Mouse (Mus musculus): ENCODE results near the gene Gm7247.
"Not testable (repeated sequence)": the region's sequence is repeated elsewhere in the genome, so short reads cannot be mapped to it uniquely, and the experiment has no call there.

The Gm7247 gene

DNA sequence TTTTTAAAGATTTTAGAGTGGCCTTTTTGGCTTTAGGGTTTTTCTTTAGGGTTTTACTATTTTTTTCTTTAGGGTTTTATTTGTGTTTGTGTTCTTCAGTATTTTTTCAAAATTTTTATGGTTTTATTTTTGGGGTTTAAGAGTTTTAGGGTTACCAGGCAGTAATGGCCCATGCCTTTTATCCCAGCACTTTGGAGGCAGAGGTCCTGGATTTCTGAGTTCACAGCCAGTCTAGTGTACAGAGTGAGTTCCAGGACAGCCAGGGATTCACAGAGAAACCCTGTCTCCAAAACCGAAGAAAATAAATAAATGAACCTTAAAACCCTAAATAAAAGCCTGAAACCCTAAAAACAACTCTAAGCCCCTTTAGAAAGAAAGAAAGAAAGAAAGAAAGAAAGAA is 124.6 kb downstream of the Gm7247 start:
- in situ Hi-C loops (cut with MboI; ENCODE audit: unreplicated experiment in 2 of 2) = no loop called here

DNA sequence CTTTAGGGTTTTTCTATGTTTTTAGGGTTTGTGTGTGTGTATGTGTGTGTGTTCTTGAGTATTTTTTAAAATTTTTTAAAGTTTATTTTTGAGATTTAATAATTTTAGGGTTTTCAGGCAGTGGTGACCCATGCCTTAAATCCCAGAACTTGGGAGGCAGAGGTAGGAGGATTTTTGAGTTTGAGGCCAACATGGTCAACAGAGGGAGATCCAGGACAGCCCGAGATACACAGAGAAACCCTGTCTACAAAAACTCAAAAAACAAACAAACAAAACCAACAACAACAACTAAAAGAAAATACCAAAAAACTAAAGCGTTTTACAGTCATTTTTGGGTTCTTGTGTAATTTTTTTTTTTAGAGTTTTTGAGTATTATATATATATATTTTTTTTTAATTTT is 134.2 kb downstream of the Gm7247 start:
- in situ Hi-C loops (cut with MboI; ENCODE audit: unreplicated experiment in 2 of 2) = no loop called here

DNA sequence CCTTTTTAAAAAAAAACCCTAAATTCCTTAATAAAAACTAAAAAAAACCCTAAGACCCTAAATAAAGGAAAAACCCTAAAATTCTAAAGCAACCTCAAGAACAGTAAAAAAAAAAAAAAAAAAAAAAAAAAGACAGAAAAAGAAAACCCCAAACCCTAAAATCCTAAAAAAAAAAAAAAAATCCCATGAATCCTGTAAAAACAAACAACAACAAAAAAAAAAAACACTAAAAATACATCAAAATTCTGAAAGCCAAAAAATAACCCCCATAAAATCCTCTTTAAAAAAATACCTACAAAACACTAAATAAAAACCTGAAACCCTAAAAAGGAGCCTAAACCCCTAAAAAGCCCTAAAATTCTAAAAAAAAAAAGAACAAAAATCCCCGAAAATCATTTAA is 135.4 kb downstream of the Gm7247 start:
- in situ Hi-C loops (cut with MboI; ENCODE audit: unreplicated experiment in 2 of 2) = no loop called here

DNA sequence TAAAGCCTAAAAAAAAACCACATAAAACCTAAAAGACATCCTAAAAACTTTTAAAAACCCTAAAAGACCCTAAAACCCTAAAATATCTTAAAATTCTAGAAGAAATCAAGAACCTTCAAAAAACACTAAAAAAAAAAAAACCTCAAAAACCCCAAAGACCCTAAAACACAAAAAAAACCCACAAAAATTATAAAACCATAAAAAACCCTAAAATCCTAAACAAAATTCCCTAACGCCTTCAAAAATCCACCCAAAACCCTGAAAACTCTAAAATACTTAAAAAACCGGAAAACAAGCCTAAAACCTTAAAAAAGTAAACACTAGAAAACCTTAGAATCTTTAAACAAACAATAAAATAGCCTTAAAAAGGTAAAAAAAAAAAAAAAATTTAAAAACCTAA is 136.4 kb downstream of the Gm7247 start:
- in situ Hi-C loops (cut with MboI; ENCODE audit: unreplicated experiment in 2 of 2) = no loop called here

DNA sequence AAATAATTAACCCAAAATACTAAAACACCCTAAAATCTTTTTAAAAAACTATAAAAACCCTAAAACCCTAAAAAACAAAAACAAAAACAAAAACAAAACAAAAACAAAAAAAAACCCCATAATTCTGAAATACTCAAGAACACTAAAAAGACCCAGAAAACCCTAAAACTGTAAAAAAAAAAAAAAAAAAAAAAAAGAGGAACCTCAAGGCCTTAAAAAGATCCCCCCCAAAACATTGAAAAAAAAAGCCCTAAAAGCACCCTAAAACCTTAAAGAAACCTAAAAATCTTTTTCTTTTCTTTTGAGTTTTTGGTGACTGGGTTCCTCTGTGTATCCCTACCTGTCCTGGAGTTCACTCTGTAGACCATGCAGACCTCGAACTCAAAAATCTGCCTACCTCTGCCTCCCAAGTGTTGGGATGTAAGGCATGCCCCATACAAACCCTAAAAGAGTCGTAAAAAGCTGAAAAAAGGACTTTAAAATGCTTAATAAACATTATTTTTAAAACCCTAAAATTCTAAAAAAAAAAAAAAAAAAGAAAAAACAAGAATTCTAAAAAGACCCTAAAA is 138.2 kb downstream of the Gm7247 start:
- in situ Hi-C loops (cut with MboI; ENCODE audit: unreplicated experiment in 2 of 2) = no loop called here

DNA sequence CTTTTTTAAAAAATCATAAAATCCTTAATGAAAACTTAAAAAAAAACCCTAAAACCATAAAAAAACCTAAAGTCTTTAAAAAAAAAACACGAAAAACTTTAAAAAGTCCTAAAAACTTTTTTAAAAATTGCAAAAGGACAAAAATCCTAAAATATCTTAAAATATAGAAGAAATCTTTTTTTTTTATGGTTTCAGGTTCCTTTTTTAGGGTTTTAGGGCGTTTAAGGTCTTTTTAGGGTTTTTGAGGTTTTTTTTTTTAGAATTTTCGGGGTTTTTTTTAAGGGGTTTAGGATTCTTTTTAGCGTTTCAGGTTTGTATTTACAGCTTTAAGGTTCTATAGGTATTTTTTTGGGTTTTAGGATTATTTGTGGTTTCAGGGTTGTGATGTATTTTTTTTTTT is 138.9 kb downstream of the Gm7247 start:
- in situ Hi-C loops (cut with MboI; ENCODE audit: unreplicated experiment in 2 of 2) = no loop called here

DNA sequence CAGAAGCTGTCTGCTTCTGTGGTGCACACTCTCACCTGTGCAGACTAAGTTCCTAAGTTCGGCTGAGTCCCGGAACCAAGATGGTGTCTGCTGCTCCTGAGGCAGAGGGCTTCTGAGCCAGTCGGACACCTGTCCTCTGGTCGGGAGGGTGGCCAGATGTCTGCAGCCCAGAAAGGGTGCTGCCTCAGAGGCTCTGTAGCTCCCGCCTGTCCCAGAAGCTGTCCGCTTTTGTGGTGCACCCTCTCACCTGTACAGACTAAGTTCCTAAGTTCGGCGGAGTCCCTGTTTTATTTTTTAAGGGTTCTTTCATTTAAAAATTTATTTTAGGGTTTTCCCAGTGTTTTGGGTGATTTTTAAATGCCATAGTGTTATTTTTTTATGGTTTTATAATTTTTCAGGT is 145.9 kb downstream of the Gm7247 start:
- in situ Hi-C loops (cut with MboI; ENCODE audit: unreplicated experiment in 2 of 2) = no loop called here

DNA sequence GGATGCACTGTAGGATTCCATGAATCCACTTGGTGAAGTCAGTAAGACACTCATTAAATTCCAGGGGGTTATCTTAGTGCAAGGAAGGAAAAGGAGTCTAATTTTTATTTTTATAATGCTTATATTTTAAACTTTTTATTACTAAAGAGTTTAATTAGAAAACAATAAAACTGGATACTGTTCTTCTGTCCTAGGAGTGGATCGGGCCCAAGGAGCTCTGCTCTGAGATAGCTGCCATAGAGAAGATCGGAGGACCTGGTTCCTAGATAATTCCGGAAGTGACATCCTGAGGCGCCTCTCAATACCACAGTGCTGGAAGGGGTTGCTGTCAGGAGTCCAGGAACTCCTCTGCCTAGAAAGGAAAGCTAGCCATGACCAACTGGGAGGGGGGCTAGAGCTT is 190.9 kb downstream of the Gm7247 start, which contains the start of gene Gm5622:
Gene Gm5622 (plus strand): TSS at position 301 of the 400 bp plus-strand sequence.
- in situ Hi-C loops (cut with MboI; ENCODE audit: unreplicated experiment in 2 of 2) = no loop called here

DNA sequence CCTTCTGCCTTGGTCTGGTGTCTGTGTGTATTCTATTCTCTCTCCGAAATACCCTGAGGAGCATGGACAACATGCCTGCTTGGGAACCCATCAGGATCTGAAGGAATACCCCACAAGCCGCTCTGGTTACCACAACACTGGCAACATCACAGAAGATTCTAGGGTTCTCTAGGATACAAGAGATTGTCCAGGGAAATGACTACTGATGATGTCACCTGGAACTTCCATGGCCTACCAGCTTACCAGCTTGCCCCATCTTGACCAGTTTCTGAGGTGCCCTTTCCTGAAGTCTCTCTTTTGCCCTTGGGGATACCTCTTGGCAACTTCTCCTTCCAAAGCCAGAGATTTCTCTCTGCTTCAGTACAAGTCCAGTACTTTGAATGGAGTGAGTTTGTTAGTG is 212.4 kb downstream of the Gm7247 start, which contains the start of gene Gm17175:
Gene Gm17175 (minus strand): TSS at position 101 of the 400 bp plus-strand sequence.
- in situ Hi-C loops (cut with MboI; ENCODE audit: unreplicated experiment in 2 of 2) = not testable (repeated sequence)

DNA sequence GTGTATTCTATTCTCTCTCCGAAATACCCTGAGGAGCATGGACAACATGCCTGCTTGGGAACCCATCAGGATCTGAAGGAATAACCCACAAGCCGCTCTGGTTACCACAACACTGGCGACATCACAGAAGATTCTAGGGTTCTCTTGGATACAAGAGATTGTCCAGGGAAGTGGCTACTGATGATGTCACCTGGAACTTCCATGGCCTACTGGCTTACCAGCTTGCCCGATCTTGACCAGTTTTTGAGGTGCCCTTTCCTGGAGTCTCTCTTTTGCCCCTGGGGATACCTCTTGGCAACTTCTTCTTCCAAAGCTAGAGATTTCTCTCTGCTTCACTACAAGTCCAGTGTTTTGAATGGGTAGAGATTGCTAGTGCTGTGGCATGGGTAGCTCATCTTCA is 230.5 kb downstream of the Gm7247 start, which contains the start of gene Gm17174:
Gene Gm17174 (minus strand): TSS at position 101 of the 400 bp plus-strand sequence.
- in situ Hi-C loops (cut with MboI; ENCODE audit: unreplicated experiment in 2 of 2) = not testable (repeated sequence)

DNA sequence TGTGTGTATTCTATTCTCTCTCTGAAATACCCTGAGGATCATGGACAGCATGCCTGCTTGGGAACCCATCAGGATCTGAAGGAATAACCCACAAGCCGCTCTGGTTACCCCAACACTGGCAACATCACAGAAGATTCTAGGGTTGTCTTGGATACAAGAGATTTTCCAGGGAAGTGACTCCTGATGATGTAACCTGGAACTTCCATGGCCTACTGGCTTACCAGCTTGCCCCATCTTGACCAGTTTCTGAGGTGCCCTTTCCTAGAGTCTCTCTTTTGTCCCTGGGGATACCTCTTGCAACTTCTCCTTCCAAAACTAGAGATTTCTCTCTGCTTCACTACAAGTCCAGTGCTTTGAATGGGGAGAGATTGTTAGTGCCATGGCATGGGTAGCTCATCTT is 249.7 kb downstream of the Gm7247 start, which contains the start of gene Gm17078:
Gene Gm17078 (minus strand): TSS at position 101 of the 400 bp plus-strand sequence.
- in situ Hi-C loops (cut with MboI; ENCODE audit: unreplicated experiment in 2 of 2) = no loop called here

All from v-Abl transformed pro-B cells (cell line).